Mouse (Mus musculus) adrenal gland, adult 18-20 months (tissue): Measurements from ENCODE around the gene 4933428G20Rik. TPM values are rescaled to one million over a fixed set of nuclear protein-coding genes. Genes with fewer than 3 reads are reported as not detected.

Source experiments
- total RNA-seq, 2 experiments: library from RNA; stranded (reverse); gene quantifications; 1 replicate in 1 of 2; 2 replicates in 1 of 2; pipeline ENCODE4 v1.2.3; 2021

Gene 4933428G20Rik
- total RNA-seq, 2 experiments from 2014 or later, result 0.19 to 0.20 TPM

Other genes starting within 250 kb of the 4933428G20Rik start
- 10 to 100 TPM; 72.7 to 88.5 TPM for gene Npepps, start 219.7 kb downstream of the 4933428G20Rik start, total RNA-seq
- 10 to 100 TPM; 29.7 to 40.0 TPM for gene Mrpl45, start 184.6 kb downstream of the 4933428G20Rik start, total RNA-seq
- 1 to 10 TPM; 1.3 to 2.0 TPM for gene Gpr179, start 148.3 kb downstream of the 4933428G20Rik start, total RNA-seq
- gene Socs7, start 137.8 kb downstream of the 4933428G20Rik start, total RNA-seq, result 10 to 100 TPM; 21.1 to 22.2 TPM
- gene Arhgap23, start 84.8 kb downstream of the 4933428G20Rik start, total RNA-seq, result 10 to 100 TPM; 22.1 to 25.4 TPM
- 10 to 100 TPM; 11.4 to 12.3 TPM for gene Srcin1, start 75.8 kb upstream of the 4933428G20Rik start, total RNA-seq
- gene Epop, start 129.4 kb upstream of the 4933428G20Rik start, total RNA-seq, result 1 to 10 TPM; 5.5 to 8.2 TPM
- gene Mllt6, start 163.1 kb upstream of the 4933428G20Rik start, total RNA-seq, result 10 to 100 TPM; 42.4 to 44.0 TPM
- 100 to 1,000 TPM; 165 to 273 TPM for gene Cisd3, start 185.5 kb upstream of the 4933428G20Rik start, total RNA-seq
- gene Pcgf2, start 200.2 kb upstream of the 4933428G20Rik start, total RNA-seq, result 10 to 100 TPM; 18.6 to 19.5 TPM
- 100 to 1,000 TPM; 221 to 238 TPM for gene Psmb3, start 203.1 kb upstream of the 4933428G20Rik start, total RNA-seq
- gene Pip4k2b, start 244.4 kb upstream of the 4933428G20Rik start, total RNA-seq, result 10 to 100 TPM; 22.4 to 26.5 TPM